Mouse (Mus musculus) right cerebral cortex, postnatal 36 days (tissue): ENCODE measurements around the gene Tmem150b.

Experiments
- DNase-seq, 2 experiments: peaks; one replicate each; pipeline ENCODE4 v3.0.0; 2022; ENCODE audit warnings: low spot score in 2 of 2, mixed read lengths in 1 of 2

Gene Tmem150b

DNA sequence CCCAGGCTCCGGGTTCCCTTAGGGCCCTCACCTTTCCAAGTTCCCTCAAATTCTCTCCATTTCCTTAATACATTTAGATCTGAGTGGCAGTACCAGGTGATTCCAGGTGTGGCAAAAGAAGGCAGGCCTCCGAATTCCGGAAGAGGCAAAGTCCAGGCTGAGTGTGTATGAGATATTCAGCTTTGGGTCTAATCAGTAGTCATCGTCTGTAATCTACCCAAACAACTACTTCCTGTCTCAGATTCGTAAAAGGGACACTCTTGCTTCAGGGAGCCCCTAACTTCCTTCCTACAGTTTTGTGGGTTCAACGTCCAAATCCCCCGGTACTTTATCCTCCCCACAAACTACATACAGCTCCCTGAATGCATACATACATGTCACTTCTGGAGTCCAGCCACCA is at the start of gene Tmem150b:
Gene Tmem150b (minus strand): TSS at position 81 of the 400 bp plus-strand sequence.
- no peak for DNase-seq

GRCm38 (mm10) chr7:4771202-4771601 is 46.2 kb upstream of the Tmem150b start, which contains the start of gene Fam71e2:
Fam71e2 (minus strand) TSS chr7:4771302.
- no peak for DNase-seq

- no peak for DNase-seq
Observed at GRCm38 (mm10) chr7:4764946-4765710, 40.1 kb upstream of the Tmem150b start.

GRCm38 (mm10) chr7:4759670-4760069 is 34.6 kb upstream of the Tmem150b start:
- DNase-seq = no peak

- peak; percentile 28 to 50 for DNase-seq
Observed at GRCm38 (mm10) chr7:4752821-4753570, 27.9 kb upstream of the Tmem150b start, which contains the start of gene Cox6b2. Cox6b2 (minus strand) TSS chr7:4753094.

DNA sequence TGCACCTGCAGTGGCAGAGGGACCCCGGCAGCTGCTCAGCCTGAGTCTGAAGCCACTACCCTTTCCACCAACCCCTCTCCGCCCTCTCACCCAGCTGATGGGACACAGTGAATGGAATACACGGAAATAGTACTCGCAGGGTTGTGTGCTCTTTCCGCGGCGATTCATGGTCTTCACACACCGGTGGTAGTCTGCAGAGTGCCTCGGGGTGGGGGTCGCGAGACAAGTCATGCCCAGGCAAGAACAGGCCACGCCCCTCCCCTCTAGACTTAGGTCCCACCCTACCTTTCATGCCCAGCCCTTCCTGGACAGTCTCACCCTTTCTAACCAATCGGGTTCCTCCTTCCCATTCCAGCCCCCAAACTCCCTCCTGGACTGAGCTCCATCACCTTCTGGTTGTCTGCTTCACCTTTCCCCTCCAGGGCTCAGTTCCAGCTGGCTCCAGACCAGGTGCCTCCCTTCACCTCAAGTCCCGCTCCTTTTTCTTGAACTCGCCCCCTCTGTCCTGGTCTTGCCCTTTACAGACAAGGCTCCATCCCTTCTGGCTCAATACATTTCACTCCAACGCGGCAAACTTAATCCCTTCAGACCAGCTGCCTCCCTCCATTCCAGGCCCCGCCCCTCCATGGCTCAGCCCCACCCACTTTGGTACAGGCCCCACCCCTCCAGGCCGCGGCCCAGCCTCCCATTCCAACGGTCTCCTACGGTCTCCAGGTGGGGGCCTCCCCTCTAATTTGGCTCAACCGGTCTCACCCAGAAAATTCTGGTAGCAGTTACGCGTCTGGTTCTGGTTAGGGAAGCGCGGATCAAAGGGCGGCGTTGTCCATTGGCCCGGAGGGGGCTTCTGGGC is 27.1 kb upstream of the Tmem150b start:
- DNase-seq = no peak

- no peak for DNase-seq
Observed at GRCm38 (mm10) chr7:4749169-4749568, 24.1 kb upstream of the Tmem150b start.

DNA sequence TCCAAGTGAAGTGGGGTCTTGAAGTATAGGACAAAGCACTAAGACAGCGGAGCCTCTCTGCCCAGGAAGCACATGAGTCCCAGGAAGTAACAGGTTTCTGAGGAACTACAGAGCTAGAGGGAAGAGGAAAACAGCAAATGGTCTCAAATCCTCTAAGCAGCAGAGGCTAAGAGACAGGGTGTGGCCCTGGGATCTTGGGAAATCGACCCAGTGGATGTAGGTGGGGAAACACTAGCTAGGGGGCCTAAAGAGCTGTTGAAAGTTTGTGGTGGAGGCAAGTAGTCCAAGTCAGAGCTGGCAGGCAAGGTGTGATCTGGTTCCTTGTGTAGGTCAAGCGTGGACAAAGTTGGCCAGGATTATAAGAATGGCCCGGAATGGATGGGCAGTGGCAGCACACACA is 23.3 kb upstream of the Tmem150b start:
- no peak for DNase-seq

DNA sequence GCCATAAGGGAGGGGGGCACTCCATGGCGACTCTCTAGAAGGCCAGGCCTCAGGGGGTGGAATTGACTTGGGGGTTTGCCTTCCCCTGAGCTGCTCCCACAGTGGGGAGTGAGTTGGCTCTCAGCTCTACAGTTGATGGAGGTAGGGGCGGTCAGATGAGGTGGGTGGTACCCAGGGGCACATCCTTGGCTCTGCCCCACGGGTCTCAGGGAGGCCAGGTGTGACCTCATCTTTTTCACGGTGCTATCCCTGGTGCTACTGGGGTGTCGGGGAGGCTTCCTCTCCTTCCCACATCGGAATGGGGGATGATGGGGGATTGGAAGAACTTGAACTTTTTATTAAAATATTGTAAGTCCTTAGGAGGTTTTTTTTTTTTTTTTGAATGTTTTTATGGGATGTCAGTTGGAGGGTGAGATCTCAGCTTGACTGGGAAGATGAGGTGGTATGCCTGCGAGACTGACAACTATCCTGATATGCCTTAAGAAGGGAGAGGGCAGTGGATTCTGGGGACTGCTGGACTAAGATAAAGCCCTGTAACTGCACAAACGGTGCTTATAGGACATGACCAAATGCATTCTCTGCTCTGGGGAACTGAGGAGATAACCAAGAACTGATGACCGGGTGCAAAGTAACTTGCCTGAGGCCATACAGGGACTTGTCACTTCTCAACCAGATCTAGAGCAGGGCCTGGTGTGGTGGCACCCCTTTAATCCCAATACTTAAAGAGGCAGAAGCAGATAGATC is 22.3 kb upstream of the Tmem150b start:
- DNase-seq = no peak

DNA sequence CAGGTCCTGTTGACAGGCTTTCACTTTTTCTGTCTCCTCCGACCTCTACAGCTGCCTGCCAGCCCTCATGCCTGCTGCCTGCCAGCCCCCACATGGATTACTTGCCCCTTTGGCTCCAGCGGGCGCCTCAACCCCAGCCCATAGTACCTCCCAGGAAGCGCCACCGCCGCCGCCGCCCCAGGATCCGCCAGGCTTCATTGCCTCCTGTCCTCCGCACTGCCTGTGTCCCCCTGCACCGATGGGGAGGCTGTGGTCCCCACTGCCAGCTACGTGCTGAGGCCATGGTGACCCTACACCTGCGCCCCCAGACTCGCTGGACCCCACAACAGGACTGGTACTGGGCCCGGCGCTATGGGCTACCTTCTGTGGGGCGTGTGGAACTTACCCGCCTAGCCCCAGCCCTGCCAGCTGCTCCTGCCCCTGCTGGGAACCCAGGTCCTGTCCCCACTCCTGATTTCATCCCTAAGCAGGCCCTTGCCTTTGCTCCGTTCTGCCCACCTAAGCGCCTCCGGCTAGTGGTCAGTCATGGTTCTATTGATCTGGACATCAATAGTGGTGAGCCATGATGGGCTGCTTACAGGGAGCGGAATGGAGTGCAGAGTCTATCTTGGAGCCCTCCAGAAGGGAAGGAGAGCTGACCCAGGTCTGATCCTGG is 21.4 kb upstream of the Tmem150b start:
- no peak for DNase-seq

- no peak for DNase-seq
Observed at GRCm38 (mm10) chr7:4744886-4745285, 19.8 kb upstream of the Tmem150b start.

- DNase-seq = no peak
Observed at GRCm38 (mm10) chr7:4743354-4743753, 18.3 kb upstream of the Tmem150b start.

- DNase-seq = no peak
Observed at GRCm38 (mm10) chr7:4742482-4742819, 17.4 kb upstream of the Tmem150b start.

GRCm38 (mm10) chr7:4741672-4742481 is 16.8 kb upstream of the Tmem150b start:
- DNase-seq = no peak

DNA sequence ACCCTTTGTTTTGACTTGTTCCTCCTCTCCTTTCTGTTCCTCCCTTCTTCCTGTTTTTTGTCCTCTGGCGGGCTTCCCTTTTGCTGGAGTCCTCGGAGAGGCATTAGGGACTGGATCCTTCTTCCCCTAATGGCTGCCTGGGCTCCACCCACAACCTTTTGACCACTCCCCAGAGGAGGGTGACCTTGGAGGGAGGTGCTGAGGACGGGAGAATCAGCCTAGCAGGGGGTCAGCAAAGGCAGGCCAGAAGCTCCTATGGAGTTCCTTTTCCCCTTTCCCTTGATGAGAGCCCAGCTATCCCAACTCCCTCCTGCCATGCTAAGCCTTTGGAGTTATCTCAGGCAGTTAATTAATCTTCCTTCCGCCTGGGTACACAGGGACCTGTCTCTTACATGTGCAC is 16.1 kb upstream of the Tmem150b start:
- no peak for DNase-seq

DNA sequence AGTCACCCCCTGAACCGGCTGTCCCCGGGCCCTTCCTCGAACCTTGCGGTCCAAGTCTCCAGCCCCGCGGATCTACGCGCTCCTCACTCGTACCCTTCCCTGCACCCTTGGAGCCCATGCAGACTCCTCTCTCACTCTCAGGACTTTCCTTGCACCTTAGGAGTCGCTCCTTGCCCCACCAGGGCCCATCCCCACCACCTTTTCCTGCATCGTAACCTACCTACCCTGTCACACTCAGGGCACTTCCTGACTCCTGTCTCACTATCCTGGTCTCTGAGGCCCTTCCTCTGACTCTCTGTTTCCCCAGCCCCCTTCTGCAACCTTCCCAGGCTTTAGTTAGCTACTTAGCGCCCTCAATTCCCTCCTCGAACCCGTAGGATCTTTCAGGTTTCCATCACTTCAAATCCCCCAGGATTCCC is 15.3 kb upstream of the Tmem150b start:
- no peak for DNase-seq

DNA sequence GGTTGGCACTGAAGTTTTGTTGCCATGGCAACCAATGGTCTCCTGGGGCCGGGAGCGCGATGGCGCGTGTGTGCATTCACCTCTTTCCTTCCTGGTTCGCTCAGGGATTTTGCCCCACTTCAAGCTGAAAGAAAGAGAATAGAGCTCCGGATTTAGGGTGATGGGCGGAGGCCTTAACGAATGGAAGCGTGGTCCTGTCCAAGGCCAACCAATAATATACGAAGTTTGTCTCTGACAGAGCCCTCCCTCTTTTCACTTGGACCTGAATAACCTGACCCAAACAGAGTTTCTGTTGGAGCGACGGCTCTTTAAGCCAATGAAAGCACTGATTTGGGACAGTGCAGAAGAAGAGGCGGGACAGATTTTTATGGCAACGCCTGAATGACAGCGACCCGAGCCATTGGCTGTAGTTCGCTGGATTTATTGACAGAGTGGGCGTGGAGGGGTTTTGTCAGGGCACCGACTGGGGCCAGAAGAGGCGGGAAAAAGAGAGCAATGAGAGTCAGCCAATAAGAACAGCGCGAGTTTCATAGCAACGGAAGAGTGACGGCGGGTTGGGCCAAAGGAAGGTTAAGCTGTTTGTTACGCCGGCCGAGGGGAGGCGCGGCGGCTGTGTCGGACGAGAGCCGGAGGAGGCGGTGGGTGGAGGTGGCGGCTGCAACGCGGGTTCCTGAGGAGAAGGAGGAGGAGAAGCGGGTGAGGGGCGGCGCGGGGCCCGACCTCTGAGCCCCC is 14.7 kb upstream of the Tmem150b start, which contains the start of gene Kmt5c:
Gene Kmt5c (plus strand): TSS at position 572 of the 732 bp plus-strand sequence.
- DNase-seq = peak; percentile 98 to 100

- DNase-seq = no peak
Observed at GRCm38 (mm10) chr7:4739041-4739543, 14.0 kb upstream of the Tmem150b start.

DNA sequence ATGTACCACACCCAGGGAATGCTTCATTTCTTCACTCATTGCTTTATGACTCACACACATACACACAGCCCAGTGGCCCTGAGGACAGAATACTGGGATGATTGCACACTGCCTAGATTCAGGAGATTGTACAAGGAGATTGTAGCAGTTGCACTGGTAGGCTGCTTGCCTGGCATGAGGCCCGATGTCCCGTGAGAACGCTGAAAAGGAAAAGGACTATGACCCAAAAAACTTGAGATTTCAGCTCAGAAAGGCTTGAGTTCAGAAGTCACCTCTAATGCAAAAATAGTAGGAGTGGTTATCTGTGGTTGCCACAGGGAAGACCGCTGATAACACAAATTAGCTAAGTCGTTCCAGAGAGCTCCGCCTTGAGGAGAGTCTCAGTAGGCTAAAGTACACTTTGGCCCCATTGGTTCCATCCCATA is 7.9 kb upstream of the Tmem150b start:
- no peak for DNase-seq
